Mouse (Mus musculus): ENCODE measurements around the gene Afmid.
"Not testable (repeated sequence)": the region's sequence is repeated elsewhere in the genome, so short reads cannot be mapped to it uniquely, and the experiment has no call there.

Gene Afmid

GRCm38 (mm10) chr11:117792281-117792888 lies 33.3 kb upstream of the Afmid start:
- in situ Hi-C loops (cut with MboI, MseI): loop anchor here (25.0 kb wide), 1 partner anchor 1380 kb away; the partner anchor contains the start of gene Rnf157

GRCm38 (mm10) chr11:117794035-117794551 lies 31.6 kb upstream of the Afmid start:
- in situ Hi-C loops (cut with MboI, MseI): loop anchor here (25.0 kb wide), 1 partner anchor 1382 kb away; the partner anchor contains the start of gene Rnf157

GRCm38 (mm10) chr11:117796954-117797353 lies 28.8 kb upstream of the Afmid start:
- in situ Hi-C loops (cut with MboI, MseI): loop anchor here (25.0 kb wide), 1 partner anchor 1385 kb away; the partner anchor contains the start of gene Rnf157

GRCm38 (mm10) chr11:117797511-117798159 lies 28.1 kb upstream of the Afmid start, which contains the start of gene 6030468B19Rik:
Gene 6030468B19Rik (plus strand): TSS chr11:117797660.
- in situ Hi-C loops (cut with MboI, MseI): loop anchor here (25.0 kb wide), 1 partner anchor 1385 kb away; the partner anchor contains the start of gene Rnf157

GRCm38 (mm10) chr11:117798160-117798541 lies 27.6 kb upstream of the Afmid start:
- in situ Hi-C loops (cut with MboI, MseI): loop anchor here (25.0 kb wide), 1 partner anchor 1386 kb away; the partner anchor contains the start of gene Rnf157

- in situ Hi-C loops (cut with MboI, MseI): loop anchor here (25.0 kb wide), 1 partner anchor 1387 kb away; the partner anchor contains the start of gene Rnf157
These were observed 26.6 kb upstream of the Afmid start for GRCm38 (mm10) chr11:117799174-117799573.

GRCm38 (mm10) chr11:117800038-117800437 lies 25.7 kb upstream of the Afmid start:
- in situ Hi-C loops (cut with MboI, MseI): no loop called here

- in situ Hi-C loops (cut with MboI, MseI): no loop called here
These were observed 24.1 kb upstream of the Afmid start for GRCm38 (mm10) chr11:117801650-117802049.

GRCm38 (mm10) chr11:117803166-117803688 lies 22.5 kb upstream of the Afmid start:
- in situ Hi-C loops (cut with MboI, MseI): no loop called here

- in situ Hi-C loops (cut with MboI, MseI): no loop called here
These were observed 18.9 kb upstream of the Afmid start for GRCm38 (mm10) chr11:117806781-117807180.

- in situ Hi-C loops (cut with MboI, MseI): loop anchor here (5.0 kb wide), 1 partner anchor 422 kb away; no protein-coding TSS in a partner anchor
These were observed 16.1 kb upstream of the Afmid start, which contains the start of the genes Gm20708 and Syngr2 for GRCm38 (mm10) chr11:117809407-117810311. Gene Gm20708 (plus strand): TSS chr11:117809668. Gene Syngr2 (plus strand): TSS chr11:117809668.

- in situ Hi-C loops (cut with MboI, MseI): loop anchor here (5.0 kb wide), 1 partner anchor 423 kb away; no protein-coding TSS in a partner anchor
These were observed 15.2 kb upstream of the Afmid start for GRCm38 (mm10) chr11:117810401-117811046.

GRCm38 (mm10) chr11:117813867-117814266 lies 11.9 kb upstream of the Afmid start:
- in situ Hi-C loops (cut with MboI, MseI): loop anchor here (5.0 kb wide), 1 partner anchor 427 kb away; no protein-coding TSS in a partner anchor

GRCm38 (mm10) chr11:117814704-117815366 lies 10.9 kb upstream of the Afmid start:
- in situ Hi-C loops (cut with MboI, MseI): loop anchor here (5.0 kb wide), 1 partner anchor 428 kb away; no protein-coding TSS in a partner anchor

GRCm38 (mm10) chr11:117815850-117816249 lies 9.9 kb upstream of the Afmid start:
- in situ Hi-C loops (cut with MboI, MseI): not testable (repeated sequence)

- in situ Hi-C loops (cut with MboI, MseI): no loop called here
These were observed 9.2 kb upstream of the Afmid start for GRCm38 (mm10) chr11:117816389-117816996.

GRCm38 (mm10) chr11:117819095-117819494 lies 6.6 kb upstream of the Afmid start:
- in situ Hi-C loops (cut with MboI, MseI): no loop called here

- in situ Hi-C loops (cut with MboI, MseI): loop anchor here (5.0 kb wide), 1 partner anchor 98 kb away; no protein-coding TSS in a partner anchor
These were observed 5.6 kb upstream of the Afmid start for GRCm38 (mm10) chr11:117820173-117820572.

GRCm38 (mm10) chr11:117821868-117822267 lies 3.9 kb upstream of the Afmid start:
- in situ Hi-C loops (cut with MboI, MseI): loop anchor here (5.0 kb wide), 1 partner anchor 100 kb away; no protein-coding TSS in a partner anchor

Measured in regulatory T cell (primary cell).